Comparison of ENCODE assay signal across 10 mouse cellular contexts in the genomic region with DNA sequence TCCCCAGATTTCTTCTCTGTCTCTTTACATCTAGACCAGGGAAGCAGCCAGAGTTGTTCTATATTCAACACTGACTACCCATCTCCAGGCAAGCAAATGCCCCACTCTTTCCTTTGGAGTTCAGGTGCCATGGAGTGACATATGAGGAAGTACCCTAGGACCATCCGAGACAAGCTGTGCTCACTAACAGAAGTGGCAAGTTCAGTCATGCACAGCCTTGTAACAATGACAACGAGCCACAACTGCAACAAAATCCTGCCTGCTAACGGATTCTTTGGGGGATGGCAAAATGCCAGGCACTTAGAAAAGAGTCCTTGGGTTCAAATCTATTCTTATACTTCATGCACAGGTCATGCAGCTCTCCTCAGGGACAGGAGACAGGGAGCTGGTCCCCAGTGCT.
"Had no signal": no experiment of that assay in that cellular context is flagged by ENCODE, and none has a peak within 500 bp of the region (broad histone marks: within the 10 kb centered on the region; RNA-seq: fewer than 3 reads in every experiment).

No protein-coding gene starts in this region.

- DNase-seq: kidney, adult 11 months; kidney, adult 9 months; kidney, postnatal 10 days; kidney, postnatal 4 days; left cerebral cortex, postnatal 4 days; lung, postnatal 4 days; right cerebral cortex, adult 18-20 months; right cerebral cortex, postnatal 25 days; thymus, adult 2 months; thymus, postnatal 25 days had no signal
